Mouse (Mus musculus): ENCODE measurements around the gene Gm8994.
"Not testable (repeated sequence)": the region's sequence is repeated elsewhere in the genome, so short reads cannot be mapped to it uniquely, and the experiment has no call there.

Gene Gm8994

DNA sequence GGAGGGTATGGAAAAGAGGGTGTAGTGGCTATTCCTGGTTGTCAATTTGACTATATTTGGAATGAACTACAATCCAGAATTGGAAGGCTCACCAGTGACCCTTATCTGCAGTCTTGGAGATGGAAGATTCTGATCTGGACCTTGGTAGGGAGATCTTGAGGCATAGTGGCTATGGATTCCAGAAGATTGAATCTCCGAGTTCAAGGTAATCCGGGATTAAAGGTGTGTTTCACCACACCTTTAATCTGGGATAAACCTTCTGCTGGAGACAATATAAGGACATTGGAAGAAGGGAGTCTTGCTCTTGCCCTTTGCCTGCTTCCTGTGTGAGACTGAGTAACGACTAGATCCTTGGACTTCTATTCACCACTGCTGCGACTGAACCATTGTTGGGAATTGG lies at the start of gene Gm8994:
TSS of gene Gm8994 (plus strand) at position 301 of the 400 bp plus-strand sequence.
- DNase-seq, result not testable (repeated sequence)

DNA sequence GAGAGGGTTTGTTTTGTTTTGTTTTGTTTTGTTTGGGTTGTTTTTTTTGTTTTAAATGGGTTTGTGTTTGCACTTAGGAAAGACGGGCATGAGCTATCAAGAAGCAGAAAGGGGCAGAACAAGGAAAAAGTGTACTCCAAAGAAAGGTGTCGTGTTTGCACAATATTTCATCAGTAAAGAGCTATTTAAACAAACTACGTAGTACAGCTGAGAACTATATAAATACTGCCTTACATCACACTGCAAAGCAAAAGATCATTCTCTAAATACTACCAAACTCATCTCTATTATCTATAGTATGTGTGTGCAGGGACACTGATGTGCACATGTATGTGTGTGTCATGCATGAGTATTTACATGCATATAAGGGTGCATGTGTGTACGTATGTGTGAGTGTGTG lies 49.7 kb upstream of the Gm8994 start:
- no peak for DNase-seq

DNA sequence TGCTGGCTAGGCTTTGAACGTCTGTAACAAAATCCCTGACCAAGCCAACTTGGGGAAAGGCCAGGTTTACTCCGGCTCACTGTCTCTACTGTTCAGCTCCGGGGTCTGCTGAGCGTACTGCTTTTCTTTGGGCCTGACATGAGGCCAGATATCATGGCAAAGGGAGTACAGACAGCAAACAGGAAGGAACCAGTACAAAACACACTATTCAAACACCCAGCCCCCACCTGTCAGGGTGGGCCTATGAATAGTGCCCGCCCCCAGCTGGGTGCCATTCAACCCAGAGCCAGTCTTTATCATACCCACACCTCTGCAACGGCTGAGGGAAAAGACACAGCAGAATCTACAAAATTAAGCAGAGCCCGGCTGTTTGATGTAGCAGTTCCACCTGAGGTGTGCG lies 42.8 kb upstream of the Gm8994 start:
- no peak for DNase-seq

DNA sequence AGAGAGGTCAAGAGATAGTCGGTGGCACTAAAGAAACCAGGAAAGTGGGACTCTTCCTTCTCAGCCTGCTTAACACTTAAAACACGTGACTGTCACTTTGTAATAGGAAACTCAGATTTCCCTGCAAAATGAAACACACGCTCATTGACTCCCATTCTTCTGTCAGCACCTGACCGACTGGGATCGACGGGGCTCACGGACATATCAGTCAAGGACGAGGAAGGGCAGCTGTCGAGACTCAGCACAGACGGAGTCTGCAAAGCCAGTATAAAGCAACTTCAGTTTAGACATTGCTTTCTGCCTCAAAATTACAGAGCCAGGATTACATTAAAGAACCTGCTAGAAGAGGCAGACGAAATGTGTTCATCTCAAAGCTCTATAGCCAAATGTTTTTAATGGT lies 41.2 kb upstream of the Gm8994 start:
- DNase-seq, result no peak

DNA sequence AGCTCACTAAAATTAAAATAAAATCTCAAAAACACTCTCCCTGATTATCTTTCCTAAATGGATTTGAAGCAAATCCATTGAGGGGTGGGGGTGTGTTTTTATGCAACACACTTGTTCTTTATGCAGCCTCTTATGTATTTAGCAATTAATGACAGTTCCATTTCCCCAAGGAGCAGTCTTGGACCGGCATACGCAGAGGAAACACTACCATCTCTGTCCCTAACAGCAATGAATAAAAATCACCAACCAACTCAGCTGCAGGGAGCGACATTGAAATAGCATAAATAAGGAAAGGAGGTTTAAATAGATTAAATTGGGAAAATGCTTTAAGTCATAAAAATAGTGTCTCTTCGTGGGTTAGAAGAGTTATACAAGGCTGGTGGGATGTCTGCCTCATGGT lies 40.8 kb upstream of the Gm8994 start:
- no peak for DNase-seq

DNA sequence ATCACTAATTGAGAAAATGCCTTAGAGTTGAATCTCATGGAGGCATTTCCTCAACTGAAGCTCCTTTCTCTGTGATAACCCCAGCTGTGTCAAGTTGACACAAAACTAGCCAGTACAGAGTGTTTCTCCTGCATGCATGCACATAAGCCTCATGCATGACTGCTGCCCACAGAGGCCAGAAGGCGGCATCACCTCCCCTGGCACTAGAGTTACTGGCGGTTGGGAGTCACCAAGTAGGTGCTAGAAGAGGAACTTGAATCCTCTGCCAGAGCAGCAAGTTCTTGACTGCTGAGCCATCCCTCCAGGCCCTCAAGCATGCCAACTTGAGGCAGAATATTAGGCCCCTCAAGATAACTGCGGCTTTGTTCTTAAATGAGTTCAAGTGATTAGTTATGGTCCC lies 35.9 kb upstream of the Gm8994 start:
- no peak for DNase-seq

DNA sequence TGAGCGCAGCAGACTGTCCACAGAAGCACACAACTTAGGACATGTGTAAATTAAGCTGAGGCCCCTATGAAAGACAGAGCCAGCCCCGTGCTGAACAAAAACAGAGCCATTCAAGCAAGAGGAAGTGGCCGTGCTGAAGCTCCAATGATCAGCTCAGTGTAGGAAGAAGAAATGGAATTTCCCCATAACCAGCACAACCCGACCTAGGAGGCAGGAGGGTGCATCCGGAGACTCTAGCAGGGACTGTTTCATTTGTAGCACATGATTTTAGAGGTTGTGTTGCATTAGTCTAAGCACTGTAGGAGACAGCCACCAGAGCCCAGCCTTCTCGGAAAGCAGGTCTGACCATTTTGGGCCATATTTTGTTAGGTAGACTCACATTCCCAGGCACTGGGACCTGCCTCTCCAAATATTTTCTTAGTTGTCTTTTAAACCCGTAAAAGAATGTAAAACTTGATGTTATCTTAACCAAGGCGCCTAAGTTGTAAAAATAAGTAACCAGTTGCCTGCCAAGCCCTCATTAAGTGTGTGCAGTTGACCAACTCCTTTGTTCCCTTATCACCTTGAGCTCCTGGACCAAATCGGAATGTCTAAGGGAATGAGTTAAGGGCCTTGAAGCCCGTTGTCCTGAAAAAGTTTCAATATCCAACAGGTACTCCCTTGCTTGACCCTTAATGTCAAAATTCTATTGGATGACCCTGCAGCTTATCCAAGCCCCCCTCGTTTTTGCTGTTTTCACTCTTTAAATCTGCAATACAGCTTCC lies 35.2 kb upstream of the Gm8994 start:
- no peak for DNase-seq

DNA sequence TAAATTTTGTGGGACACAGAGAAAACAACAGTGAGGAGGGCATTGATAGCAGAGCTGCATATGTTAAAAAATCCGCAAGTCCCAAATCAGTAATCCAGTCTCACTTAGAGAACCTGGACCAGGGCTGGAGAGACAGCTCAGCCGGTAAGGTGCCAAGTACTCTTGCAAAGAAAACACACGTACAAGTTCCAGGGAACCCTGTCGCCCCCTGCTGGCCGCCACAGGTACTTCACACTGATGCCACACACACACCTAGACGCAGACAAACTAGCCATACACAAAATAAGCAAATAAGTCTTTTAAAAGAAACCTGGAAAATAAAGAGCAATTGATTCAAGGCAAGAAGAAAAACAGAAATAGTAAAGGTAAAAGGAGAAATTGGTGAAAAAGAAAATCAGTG lies 33.6 kb upstream of the Gm8994 start:
- no peak for DNase-seq

DNA sequence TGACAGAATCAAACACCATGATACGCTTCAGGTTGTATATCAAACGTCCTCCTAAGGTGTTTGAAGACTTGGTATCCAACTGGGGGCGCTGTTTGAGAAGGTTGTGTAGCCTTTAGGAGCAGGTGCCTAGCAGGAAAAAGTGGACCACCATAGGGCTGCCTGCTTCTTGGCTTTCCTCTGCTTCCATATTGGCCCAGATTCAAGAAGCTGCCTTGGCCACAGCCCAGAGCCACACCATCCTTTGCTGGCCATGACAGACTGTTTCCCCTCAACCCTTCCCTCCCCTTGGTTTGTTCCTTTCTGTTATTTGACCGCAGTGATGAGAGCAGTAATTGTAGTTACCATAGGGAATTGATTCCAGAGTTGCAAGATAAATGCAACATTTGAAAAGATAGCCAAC lies 31.5 kb upstream of the Gm8994 start:
- no peak for DNase-seq

DNA sequence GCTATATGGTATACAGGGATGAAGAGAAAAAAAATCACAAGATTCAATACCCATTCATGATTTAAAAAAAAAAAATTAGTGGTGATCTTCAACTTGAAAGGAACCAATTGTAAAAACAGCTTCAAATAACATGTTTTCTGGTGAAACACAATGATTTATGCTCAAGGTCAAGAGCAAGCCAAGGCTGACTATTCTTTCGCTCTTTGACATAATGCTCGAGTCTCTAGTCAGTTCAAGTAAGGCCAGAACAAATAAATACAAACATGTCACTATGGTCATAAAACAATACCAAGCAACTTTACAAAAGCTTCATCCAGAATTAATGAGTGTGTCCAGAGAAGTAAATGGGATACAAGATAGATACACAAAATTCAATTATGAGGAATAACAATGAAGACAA lies 31.1 kb upstream of the Gm8994 start:
- no peak for DNase-seq

DNA sequence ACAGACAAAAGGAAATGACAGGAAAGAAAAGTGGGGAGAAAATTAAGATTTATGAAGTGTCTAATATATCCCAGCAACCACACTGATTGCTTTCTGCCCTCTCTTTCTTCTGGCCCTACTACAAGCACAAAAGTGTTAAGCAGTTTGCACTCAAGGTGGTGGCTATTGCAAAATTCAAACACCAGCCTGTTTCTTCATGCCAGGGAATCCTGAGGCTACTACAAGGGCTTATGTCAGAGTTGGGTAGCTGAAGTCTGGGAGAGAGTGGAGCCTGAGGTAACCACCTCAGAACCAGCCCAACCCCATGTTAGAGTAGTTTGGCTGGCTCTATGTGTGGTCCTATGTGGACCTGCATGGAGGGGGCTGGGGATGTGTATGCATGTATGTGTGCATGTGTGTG lies 23.8 kb upstream of the Gm8994 start:
- no peak for DNase-seq

DNA sequence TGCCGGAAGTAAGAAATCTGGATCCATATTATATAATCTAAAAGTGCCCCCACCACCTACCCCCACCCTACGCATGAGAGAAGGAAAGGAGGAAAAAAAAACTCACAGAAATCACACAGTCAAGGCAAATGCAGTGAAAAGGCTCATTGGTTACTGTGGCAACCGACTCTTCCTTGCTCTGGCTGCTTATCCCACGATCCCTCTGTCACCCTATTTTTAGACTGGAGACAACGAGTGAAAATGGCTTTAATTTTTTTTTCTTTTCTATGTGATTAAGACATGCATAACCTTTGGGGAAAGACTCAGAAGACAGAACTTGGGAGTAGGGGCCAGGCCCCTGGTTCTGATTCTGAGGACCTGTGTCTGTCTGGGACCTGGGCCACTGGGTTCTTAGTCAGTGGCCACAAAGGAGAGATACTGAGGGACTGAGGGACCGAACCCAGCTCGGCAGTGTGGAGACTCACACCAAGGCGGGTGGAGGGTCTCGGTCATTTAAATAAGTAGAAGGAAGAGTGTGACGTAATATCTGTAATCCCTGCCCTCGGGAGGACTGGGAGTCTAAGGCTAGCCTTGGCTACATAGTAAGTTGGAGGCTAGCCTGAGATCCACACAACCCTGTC lies 22.9 kb upstream of the Gm8994 start:
- DNase-seq, result no peak

DNA sequence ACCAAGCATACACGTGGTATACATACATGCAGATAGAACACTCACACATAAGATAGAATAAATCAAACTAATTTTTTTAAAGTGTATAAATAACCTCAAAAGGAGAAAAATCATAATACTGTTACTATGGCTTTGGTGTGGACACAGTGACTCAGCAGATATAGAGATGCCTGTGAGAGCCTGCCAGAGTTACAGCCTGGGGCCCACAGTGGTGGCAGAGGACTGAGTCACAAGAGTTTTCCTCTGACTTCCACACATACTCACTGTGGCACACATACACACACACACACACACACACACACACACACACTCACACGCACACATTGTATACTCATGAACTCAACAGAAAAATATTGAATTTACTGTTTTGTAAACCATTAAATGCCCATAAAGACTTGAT lies 17.9 kb upstream of the Gm8994 start:
- DNase-seq, result no peak

DNA sequence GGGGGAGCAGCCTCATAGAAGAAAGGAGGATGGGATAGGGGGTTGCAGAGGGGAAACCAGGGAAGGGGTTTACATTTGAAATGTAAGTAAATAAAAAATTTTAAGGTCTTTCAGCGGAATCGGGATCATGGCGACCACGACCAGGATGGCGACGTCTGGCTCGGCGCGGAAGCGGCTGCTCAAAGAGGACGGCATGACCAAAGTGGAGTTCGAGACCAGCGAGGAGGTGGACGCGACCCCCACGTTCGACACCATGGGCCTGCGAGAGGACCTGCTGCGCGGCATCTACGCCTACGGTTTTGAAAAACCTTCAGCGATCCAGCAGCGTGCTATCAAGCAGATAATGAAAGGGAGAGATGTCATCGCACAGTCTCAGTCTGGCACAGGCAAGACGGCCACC lies 1.1 kb downstream of the Gm8994 start:
- DNase-seq, result not testable (repeated sequence)

DNA sequence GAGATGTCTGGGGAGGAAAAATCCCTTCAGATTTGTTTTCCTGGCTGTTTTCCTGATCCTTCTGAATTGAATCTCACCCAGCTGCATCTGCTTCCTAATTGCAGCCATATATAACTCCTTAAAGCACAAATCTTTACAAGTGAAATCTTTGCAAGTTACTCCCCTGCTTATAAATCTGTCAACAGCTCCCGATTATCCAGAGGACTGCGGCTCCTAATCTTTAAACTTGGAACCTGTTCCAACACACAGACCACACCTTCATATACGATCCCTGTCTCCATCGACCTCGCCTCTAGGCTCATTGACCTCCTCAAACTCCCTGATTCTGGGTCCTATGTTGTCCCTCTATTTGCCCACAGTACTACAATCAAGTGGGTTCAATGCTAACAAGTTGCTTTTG lies 13.3 kb downstream of the Gm8994 start:
- no peak for DNase-seq

DNA sequence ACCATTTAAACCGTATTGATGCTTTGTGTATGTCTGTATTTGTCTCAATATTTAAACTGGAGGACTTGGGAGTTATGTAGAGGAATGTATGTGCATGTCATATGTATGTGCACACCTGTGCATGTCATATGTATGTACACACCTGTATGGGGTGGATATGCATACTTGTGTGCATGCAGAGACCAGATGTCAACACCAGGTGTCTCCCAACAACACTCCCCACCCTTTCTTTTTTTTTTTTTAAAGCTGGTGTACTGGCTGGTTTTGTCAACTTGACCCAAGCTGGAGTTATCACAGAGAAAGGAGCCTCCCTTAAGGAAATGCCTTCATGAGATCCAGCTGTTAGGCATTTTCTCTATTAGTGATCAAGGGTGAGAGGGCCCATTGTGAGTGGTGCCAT lies 13.8 kb downstream of the Gm8994 start:
- DNase-seq, result no peak

DNA sequence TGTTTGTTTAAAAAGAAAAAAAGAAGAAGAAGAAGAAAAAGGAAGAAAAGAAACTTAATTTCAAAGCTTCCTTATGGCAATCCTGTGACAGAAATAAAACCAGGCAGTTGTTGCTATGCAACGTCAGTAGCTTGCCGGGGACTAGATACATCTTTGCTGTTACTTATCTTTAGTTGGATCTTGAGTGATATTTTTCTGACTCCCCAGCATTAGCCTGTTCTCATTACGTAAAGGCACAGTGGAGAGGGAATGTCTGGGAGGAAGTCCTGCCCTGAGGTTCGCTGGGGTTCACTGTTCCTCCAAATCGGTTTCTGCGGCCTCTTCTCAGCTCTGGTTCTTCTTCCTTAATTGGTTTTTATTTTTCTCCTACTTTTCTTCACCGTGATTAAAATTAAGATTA lies 16.5 kb downstream of the Gm8994 start:
- DNase-seq, result no peak

DNA sequence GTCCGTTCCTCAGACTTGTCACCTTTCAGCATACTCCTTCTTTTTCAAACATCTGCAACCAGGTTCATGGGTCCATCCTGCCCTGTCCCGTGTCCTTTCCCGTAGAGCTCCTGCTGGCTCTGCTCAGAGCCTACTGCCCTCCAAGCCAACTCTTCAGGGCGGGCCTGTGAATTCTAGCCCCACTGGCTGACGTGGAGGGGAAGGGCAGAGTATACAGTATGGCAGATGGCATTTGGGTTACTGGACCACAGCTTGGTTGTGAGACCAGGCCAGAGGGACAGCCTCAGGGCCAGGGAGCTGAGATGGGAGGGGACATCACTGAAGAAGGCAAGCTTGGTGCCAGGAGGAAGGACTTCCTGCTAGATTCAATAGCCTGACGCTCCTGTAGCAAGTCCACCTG lies 17.7 kb downstream of the Gm8994 start:
- no peak for DNase-seq

DNA sequence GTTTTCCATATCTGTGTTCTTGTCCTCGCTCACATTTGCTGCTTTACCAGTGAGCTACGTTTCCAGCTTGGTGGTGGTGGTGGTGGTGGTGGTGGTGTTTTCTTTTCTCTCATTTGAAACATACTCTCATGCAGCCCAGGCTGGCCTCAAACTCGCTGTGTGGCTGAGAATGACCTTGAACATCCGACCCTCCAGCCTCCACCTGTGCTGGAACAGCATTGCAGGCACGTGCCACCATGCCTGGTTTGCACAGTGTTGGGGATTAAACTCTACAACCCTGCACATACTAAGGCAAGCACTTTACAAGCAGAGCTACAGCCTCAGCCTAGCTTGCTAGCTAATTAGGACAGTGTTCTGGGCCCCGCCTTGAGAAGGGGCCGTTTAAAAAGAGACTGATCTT lies 18.3 kb downstream of the Gm8994 start:
- no peak for DNase-seq

DNA sequence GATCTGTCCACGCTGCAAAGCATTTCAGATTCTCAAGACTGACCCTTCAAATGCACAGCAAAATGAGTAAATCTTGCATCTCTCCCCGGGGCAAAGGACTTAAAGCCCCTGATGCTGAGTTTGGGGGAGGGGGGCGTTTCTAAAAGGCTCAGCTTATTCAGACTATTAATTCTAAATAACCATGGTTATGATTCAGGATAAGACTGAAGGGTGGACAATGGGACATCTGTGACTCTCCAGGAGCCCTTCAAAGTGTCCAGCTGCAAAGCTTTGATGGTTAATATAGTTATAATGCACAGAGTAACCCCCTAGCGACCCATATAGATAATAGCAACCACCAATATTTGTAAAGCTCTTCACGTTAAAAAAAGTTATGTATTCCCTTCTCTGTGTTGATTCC lies 19.7 kb downstream of the Gm8994 start:
- no peak for DNase-seq

DNA sequence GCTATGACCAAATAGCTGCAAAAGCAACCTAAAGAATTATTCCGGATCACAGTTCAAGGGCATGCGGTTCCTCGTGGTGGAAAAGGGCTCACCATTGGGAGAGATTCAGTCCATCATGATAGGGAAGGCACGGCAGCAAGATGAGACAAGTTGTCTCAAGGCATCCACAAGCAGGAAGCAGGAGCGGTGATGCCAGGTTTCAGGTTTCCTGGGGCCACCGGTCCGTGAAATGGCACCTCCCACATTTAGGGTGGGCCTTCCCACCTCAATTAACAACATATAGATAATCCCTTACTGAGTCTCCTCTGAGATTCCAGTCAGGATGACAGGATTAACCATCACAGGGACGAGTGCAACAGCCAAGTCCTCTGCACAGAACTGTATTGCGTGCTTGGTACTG lies 20.3 kb downstream of the Gm8994 start:
- no peak for DNase-seq

DNA sequence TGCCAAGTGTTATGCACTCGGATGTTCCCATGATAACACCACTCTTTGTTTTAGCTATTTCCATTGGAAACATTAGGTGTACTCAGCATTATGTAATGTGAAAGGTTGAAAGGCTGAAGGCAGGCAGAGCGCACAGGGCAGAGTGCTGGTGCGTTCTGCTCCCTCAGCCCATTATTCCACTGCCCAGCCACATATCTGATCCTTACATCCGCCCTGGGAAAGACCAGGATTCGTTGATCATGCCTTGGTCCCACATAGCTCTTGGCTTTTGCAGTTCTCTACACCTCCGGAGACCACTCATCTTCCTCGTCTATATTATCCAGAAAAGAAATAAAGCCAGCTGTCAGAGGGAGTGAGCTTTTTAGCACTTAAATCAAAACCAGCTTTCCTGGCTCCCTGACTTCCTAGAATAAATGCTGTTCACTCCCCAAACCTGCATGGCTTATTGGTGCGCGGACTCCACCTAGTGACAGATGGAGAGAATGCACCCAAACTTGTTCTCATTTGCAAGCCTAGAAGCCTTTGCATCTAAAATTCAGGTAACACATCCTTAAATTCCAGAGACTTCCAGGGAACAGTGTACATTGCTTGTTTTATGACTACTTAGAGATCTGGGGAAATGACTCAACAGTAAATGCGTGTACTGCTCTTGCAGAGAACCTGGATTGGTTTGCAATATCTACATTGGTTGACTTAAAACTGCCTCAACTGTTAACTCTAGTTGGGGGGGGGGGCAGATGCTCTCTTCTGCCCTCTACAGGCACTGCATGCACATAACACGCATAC lies 26.3 kb downstream of the Gm8994 start:
- peak; percentile 41 for DNase-seq

DNA sequence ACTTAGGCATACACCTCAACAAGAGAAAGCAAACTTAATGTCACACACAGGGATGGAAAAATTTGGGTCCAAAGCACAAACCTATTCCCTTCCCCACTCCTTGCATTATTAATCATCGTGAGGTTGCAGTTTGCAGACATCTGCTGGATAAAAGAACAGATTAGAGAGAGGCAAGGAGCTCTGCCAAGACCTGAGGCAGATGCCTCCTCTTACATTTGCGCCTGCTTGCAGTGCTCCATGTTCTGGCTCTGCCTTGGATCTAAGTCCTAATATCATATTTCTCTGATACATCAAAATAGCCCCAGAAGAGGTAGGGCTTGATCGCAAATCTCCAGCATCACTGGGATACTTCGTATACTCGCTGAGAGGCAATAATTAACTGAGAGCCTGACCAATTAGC lies 31.1 kb downstream of the Gm8994 start:
- DNase-seq, result no peak

DNA sequence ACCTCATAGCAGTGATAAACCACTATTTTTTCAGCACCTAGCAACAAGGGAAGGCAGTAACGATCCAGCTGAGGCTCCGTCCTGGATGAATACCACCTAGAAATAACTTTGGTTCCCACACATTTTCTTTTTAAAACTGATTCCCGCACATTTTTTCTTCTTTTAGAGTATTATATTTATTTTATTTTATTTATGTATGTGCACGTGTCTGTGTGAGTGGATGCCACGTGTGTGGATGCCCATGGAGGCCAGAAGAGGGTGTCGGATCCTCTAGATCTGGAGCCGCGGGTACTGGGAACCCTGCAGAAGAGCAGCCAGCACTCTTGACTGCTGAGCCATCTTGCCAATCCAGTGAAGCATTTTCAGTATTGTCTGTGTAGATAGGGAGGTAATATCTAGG lies 36.0 kb downstream of the Gm8994 start:
- DNase-seq, result no peak
